Comparison of ENCODE assay signal across 17 mouse cellular contexts in genomic region chr2:167950681-167951080, GRCm38 (mm10). TPM values are rescaled to one million over a fixed set of nuclear protein-coding genes. Genes with fewer than 3 reads are reported as not detected.
A peak's percentile ranks its signal among the peaks of the same experiment; 100 is the strongest.
DNase-seq lines count a peak whose midpoint lies in the region; ATAC-seq and TF ChIP-seq lines count a peak whose summit lies in the region.
"Had no signal": no experiment of that assay in that cellular context is flagged by ENCODE, and none has a peak within 500 bp of the region (broad histone marks: within the 10 kb centered on the region; RNA-seq: fewer than 3 reads in every experiment).

No protein-coding gene starts in this region.

- 0 out of 2 replicates have a peak overlapping the region, but pooled peaks have one; percentile 78 for H3K27ac ChIP-seq in layer of hippocampus, adult 2 months
- no peak overlapping the region for H3K27ac ChIP-seq in hindbrain, embryonic 11.5 days (ENCODE audit: low read depth, low read length)
- H3K27ac ChIP-seq: heart, embryonic 10.5 days; lung, embryonic 15.5 days; midbrain, embryonic 12.5 days had no signal

- H3K9me3 ChIP-seq in hindbrain, embryonic 11.5 days (ENCODE audit: control insufficient read depth, low read length), result no peaks in the 10 kb centered on the region
- H3K9me3 ChIP-seq: embryonic facial prominence, embryonic 13.5 days; G1E; heart, embryonic 10.5 days; limb, embryonic 13.5 days; lung, embryonic 15.5 days; midbrain, embryonic 12.5 days had no signal

- H3K4me1 ChIP-seq in hindbrain, embryonic 11.5 days (replicated peaks; ENCODE audit: control insufficient read depth, insufficient read depth, low read length), result no peaks in the 10 kb centered on the region; the same call in 1 of the 2 replicates

- no peak overlapping the region for H3K4me2 ChIP-seq in hindbrain, embryonic 11.5 days (replicated peaks; ENCODE audit: low read depth, low read length)
- H3K4me2 ChIP-seq: embryonic facial prominence, embryonic 13.5 days; limb, embryonic 13.5 days; lung, embryonic 15.5 days; midbrain, embryonic 12.5 days had no signal

- no peak for TF ChIP-seq CTCF in layer of hippocampus, adult 2 months (conservative IDR thresholded peaks at IDR 0.05)

- H3K27me3 ChIP-seq in hindbrain, embryonic 11.5 days (ENCODE audit: control insufficient read depth, insufficient read depth, low read length), result no peaks in the 10 kb centered on the region
- H3K27me3 ChIP-seq: embryonic facial prominence, embryonic 13.5 days; limb, embryonic 13.5 days; lung, embryonic 15.5 days; midbrain, embryonic 12.5 days had no signal

- DNase-seq in layer of hippocampus, adult 2 months (ENCODE audit: low spot score in 2 of 2), result no peak
- DNase-seq in layer of hippocampus, postnatal 14 days (ENCODE audit: low spot score in 2 of 2), result no peak
- DNase-seq in kidney, postnatal 4 days, result peak; percentile 36 to 43
- DNase-seq in hindbrain, embryonic 11.5 days (ENCODE audit: low spot score), result no peak
- DNase-seq: heart, postnatal 36 days; right cerebral cortex, postnatal 4 days; thymus, postnatal 25 days had no signal

- no peak overlapping the region for H3K9ac ChIP-seq in hindbrain, embryonic 11.5 days (ENCODE audit: low read depth, low read length)
- H3K9ac ChIP-seq: embryonic facial prominence, embryonic 13.5 days; limb, embryonic 13.5 days; lung, embryonic 15.5 days; midbrain, embryonic 12.5 days had no signal

- H3K4me3 ChIP-seq in layer of hippocampus, adult 2 months, result no peak overlapping the region
- H3K4me3 ChIP-seq in hindbrain, embryonic 11.5 days (ENCODE audit: low read depth, low read length), result no peak overlapping the region
- H3K4me3 ChIP-seq: embryonic facial prominence, embryonic 13.5 days; heart, embryonic 10.5 days; limb, embryonic 13.5 days; lung, embryonic 15.5 days; midbrain, embryonic 12.5 days had no signal

- H3K36me3 ChIP-seq in hindbrain, embryonic 11.5 days (ENCODE audit: control insufficient read depth, insufficient read depth, low read length), result no peaks in the 10 kb centered on the region
- H3K36me3 ChIP-seq: limb, embryonic 13.5 days; lung, embryonic 15.5 days; midbrain, embryonic 12.5 days had no signal

- peak; percentile 18 for ATAC-seq in CD4-positive, CD25-positive, alpha-beta regulatory T cell, adult 4 months
- ATAC-seq in inflammation-experienced regulatory T-cells, adult 6 months, result peak; percentile 27
- ATAC-seq in frontal cortex, adult (ENCODE audit: low TSS enrichment), result no peak
- no peak for ATAC-seq in hindbrain, embryonic 11.5 days (ENCODE audit: low FRiP score)
- ATAC-seq: forebrain, embryonic 14.5 days had no signal

- WGBS in hindbrain, embryonic 11.5 days, result 94% methylated on average over 6 of the region's 6 CpGs

RNA-seq across cellular contexts. Expression of gene Ptpn1, which starts 18.8 kb away (rescaled TPM):
- 10 to 100 TPM; 56.3 to 64.4 TPM for total RNA-seq in layer of hippocampus, adult 2 months (2021)
- 10 to 100 TPM; 65.4 to 67.7 TPM for total RNA-seq in layer of hippocampus, postnatal 14 days (2021)
- polyA plus RNA-seq in CD4-positive, CD25-positive, alpha-beta regulatory T cell, adult 4 months (2017; shearing (Covaris generic)), result 100 to 1,000 TPM in 1 of 2 experiments, 10 to 100 TPM in 1; 99.2 to 126 TPM
- polyA plus RNA-seq in inflammation-experienced regulatory T-cells, adult 6 months (2017; shearing (Covaris generic)), result 100 to 1,000 TPM; 121 to 180 (median 127) TPM
- polyA plus RNA-seq in hindbrain, embryonic 11.5 days (2014; fragmentation: Nextera tagmentation; extraction: Ambion mirVana), result 81.9 and 90.3 TPM in 2 replicates

RNA-seq across cellular contexts. Expression of gene Ripor3, which starts 59.7 kb away (rescaled TPM):
- total RNA-seq in layer of hippocampus, adult 2 months (2021), result under 1 TPM; 0.29 to 0.31 TPM
- under 1 TPM; 0.14 to 0.21 TPM for total RNA-seq in layer of hippocampus, postnatal 14 days (2021)
- polyA plus RNA-seq in CD4-positive, CD25-positive, alpha-beta regulatory T cell, adult 4 months (2017; shearing (Covaris generic)), result under 1 TPM; 0.17 to 0.63 TPM
- under 1 TPM; 0.16 to 0.49 (median 0.33) TPM for polyA plus RNA-seq in inflammation-experienced regulatory T-cells, adult 6 months (2017; shearing (Covaris generic))
- 0.49 and 0.69 TPM in 2 replicates for polyA plus RNA-seq in hindbrain, embryonic 11.5 days (2014; fragmentation: Nextera tagmentation; extraction: Ambion mirVana)

Comparison
In these comparisons a context has a peak if more than half of its experiments do, and no peak if none do; other contexts are left out.
1. DNase-seq: peak in kidney, postnatal 4 days (2 of 2); none in layer of hippocampus, adult 2 months (0 of 2), layer of hippocampus, postnatal 14 days (0 of 2) and hindbrain, embryonic 11.5 days (single experiment).
2. ATAC-seq: peak in CD4-positive, CD25-positive, alpha-beta regulatory T cell, adult 4 months (single experiment) and inflammation-experienced regulatory T-cells, adult 6 months (single experiment); none in frontal cortex, adult (single experiment) and hindbrain, embryonic 11.5 days (single experiment).